Mouse (Mus musculus) neural tube, embryonic 11.5 days (tissue): ENCODE results near the gene Fkbp2. TPM values are rescaled to one million over a fixed set of nuclear protein-coding genes. Genes with fewer than 3 reads are reported as not detected.

Experiments
- ATAC-seq: fragments of 200-750 bp; cut with Nextera tagmentation; 2 replicates; pipeline ENCODE4 v1.8.0; 2017; ENCODE audit warnings: moderate number of reproducible peaks, mild to moderate bottlenecking, moderate TSS enrichment, moderate library complexity; ENCODE audit not compliant: insufficient read depth, low FRiP score, low TSS enrichment
- DNase-seq: peaks from one replicate; pipeline ENCODE4 v3.0.0-alpha.2; 2015; ENCODE audit warnings: low spot score
- H3K27ac ChIP-seq: fragments of 300-500 bp; sonication (generic); 2 replicates; pipeline ENCODE4 v1.5.1; 2014; ENCODE audit warnings: low read depth, mild to moderate bottlenecking, low read length
- H3K27me3 ChIP-seq: fragments of 300-500 bp; sonication (generic); 2 replicates; pipeline ENCODE4 v1.6.1; 2014; ENCODE audit warnings: mild to moderate bottlenecking, low read length, mixed read lengths; ENCODE audit not compliant: control insufficient read depth, insufficient read depth
- H3K36me3 ChIP-seq: fragments of 300-500 bp; sonication (generic); 2 replicates; pipeline ENCODE4 v1.6.1; 2014; ENCODE audit warnings: mild to moderate bottlenecking, low read length, moderate library complexity, mixed read lengths; ENCODE audit not compliant: control insufficient read depth, insufficient read depth
- H3K4me1 ChIP-seq: fragments of 300-500 bp; sonication (generic); 2 replicates; pipeline ENCODE4 v1.6.1; 2014; ENCODE audit warnings: low read length, mixed read lengths; ENCODE audit not compliant: control insufficient read depth, insufficient read depth
- H3K4me2 ChIP-seq: fragments of 300-500 bp; sonication (generic); 2 replicates; pipeline ENCODE4 v1.6.1; 2014; ENCODE audit warnings: low read depth, mild to moderate bottlenecking, moderate library complexity
- H3K4me3 ChIP-seq: fragments of 300-500 bp; sonication (generic); 2 replicates; pipeline ENCODE4 v1.5.1; 2014; ENCODE audit warnings: low read depth, low read length
- H3K9ac ChIP-seq: fragments of 300-500 bp; sonication (generic); 2 replicates; pipeline ENCODE4 v1.6.1; 2014; ENCODE audit warnings: mild to moderate bottlenecking, low read length
- H3K9me3 ChIP-seq: fragments of 300-500 bp; sonication (generic); 2 replicates; pipeline ENCODE4 v1.6.1; 2016; ENCODE audit warnings: low read length; ENCODE audit not compliant: control insufficient read depth
- WGBS: fragments of 180-500 bp; shearing (Covaris S2); extraction: QIAGEN DNeasy Blood & Tissue Kit; methylation state at CpG from one replicate; pipeline ENCODE4 v1.1.7; 2014; 5-methylcytosine and 5-hydroxymethylcytosine counted together
- polyA plus RNA-seq: library from polyadenylated mRNA; unstranded; fragments of >200 nt; fragmentation: Nextera tagmentation; extraction: Ambion mirVana; gene quantifications from 2 replicates; pipeline ENCODE4 v1.2.1, GENCODE M21; 2014

Fkbp2 gene
- polyA plus RNA-seq, 1 experiment from 2014 or later, result 86.5 TPM

DNA sequence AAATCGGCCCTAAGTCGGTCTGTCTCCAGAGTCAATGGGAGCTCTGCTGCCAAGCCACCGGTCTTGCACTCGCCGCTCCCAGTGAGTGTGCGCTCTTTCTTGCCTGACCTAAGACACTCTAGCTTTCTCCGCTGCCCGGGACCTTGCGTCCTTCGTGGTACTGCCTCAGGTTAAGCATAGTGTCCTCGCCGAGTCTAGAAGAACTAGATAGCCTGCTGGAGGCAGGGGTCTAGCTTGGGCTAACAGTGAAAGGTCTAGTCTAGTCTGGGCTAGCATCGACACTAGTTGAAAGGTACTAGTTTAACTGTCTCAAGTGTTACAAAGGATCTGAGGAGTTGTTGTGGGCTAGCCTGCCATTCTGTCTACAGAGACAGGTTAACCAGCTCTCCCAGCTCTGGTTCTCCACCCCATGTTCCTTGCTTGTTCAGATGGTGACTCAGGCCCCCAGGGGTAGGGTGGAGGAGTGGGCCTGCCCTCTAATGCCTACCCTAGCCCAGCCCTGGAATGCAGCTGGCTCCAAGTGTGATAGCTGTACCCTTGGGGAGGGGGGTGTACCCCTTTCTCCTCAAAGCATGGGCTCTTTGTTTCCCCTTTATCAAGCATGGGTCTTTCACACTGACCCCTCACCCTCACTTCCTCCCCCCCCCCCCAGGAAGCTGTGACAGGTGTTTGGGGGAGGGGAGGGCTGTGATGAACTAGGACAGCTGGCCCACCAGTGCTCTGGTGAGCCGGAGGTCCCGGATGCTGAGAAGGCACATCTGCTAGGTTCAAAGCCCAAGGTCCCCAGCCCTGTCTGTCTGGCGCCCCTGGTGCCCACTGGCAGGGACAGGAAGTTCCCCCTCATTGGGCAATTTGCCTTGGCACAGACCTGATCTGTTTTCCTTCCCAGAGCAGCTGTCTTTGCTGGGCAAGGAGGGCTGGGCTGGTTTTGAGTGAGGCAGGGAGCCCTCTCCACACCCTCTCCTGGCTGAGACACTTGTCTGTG, 4.5 kb downstream of the Fkbp2 start, which contains the start of gene Plcb3:
Plcb3 (minus strand) TSS at position 934 of the 985 bp plus-strand sequence.
- peak within 1 kb of the TSS; percentile 92 for H3K9ac ChIP-seq
- H3K9me3 ChIP-seq, result no peaks in the 10 kb centered on the region
- H3K4me1 ChIP-seq, result peaks cover 28% of the 10 kb centered on the region
- peak within 1 kb of the TSS; percentile 70 for H3K4me3 ChIP-seq
- 0 out of 2 replicates have a peak, but pooled peaks have one; percentile 9 for ATAC-seq
- WGBS, result under 1% methylated on average over 16 of the region's 16 CpGs
- H3K4me2 ChIP-seq, result peak within 1 kb of the TSS; percentile 79
- DNase-seq, result peak; percentile 81
- peak within 1 kb of the TSS; percentile 86 for H3K27ac ChIP-seq
- H3K27me3 ChIP-seq, result no peaks in the 10 kb centered on the region
- peaks cover 10% of the 10 kb centered on the region for H3K36me3 ChIP-seq

GRCm38 (mm10) chr19:6974211-6975205, 5.8 kb downstream of the Fkbp2 start, which contains the start of gene Ppp1r14b:
Ppp1r14b (plus strand) TSS chr19:6974968.
- Histone ChIP-seq H3K9me3 (no peaks in the 10 kb centered on the region), H3K4me3 (peak within 1 kb of the TSS; percentile 70), H3K36me3 (peaks cover 10% of the 10 kb centered on the region), H3K4me1 (peaks cover 37% of the 10 kb centered on the region), H3K27ac (peak within 1 kb of the TSS; percentile 86), H3K9ac (peak within 1 kb of the TSS; percentile 92), H3K27me3 (no peaks in the 10 kb centered on the region), H3K4me2 (peak within 1 kb of the TSS; percentile 83)
- under 1% methylated on average over 49 of the region's 84 CpGs for WGBS
- ATAC-seq (peak; percentile 62), DNase-seq (peak; percentile 90)

GRCm38 (mm10) chr19:6973581-6974190, 6.6 kb downstream of the Fkbp2 start:
- H3K27me3 ChIP-seq, result 0 out of 2 replicates have a peak, but pooled peaks cover 3% of the 10 kb centered on the region
- peak overlapping the region; percentile 83 for H3K4me2 ChIP-seq
- DNase-seq, result no peak
- no peak for ATAC-seq
- H3K9me3 ChIP-seq, result no peaks in the 10 kb centered on the region
- peaks cover 10% of the 10 kb centered on the region for H3K36me3 ChIP-seq
- H3K4me3 ChIP-seq, result peak overlapping the region; percentile 70
- H3K9ac ChIP-seq, result peak overlapping the region; percentile 92
- 28% methylated on average over 12 of the region's 12 CpGs for WGBS
- no peak overlapping the region for H3K27ac ChIP-seq
- H3K4me1 ChIP-seq, result peaks cover 37% of the 10 kb centered on the region

DNA sequence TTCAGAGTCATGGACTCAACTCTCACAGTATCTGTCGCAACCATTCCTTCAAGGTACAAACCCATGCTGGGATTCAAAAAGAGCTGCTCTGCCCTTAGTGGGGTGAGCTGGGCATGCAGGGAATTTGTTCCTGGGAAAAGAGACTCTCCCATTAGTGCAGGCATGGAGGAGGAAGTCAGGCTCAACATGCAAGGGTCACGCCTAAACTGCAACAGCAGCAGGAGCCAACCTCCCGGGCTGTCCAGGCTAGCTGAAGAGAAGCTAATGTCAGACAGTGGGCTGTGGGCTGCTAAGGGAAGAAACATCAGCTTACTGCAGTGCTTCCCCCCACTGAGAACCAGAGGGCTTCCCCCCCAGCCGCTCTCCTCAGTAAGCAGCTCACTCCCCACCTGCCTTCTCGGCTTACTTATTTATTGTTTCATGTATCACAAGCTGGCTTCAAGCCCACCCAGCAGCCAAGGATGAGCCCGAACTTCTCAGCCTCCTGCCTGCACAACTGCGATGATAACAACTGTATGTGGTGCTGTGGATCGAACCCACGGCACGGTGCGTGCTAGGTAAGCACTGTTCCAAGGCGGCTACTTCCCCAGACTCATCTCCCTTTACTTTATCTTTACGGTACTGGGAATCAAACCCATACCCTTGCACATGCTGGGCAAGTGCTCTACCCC, 7.9 kb downstream of the Fkbp2 start:
- 0 out of 2 replicates have a peak, but pooled peaks cover 7% of the 10 kb centered on the region for H3K27me3 ChIP-seq
- no peaks in the 10 kb centered on the region for H3K9me3 ChIP-seq
- H3K36me3 ChIP-seq, result peaks cover 5% of the 10 kb centered on the region
- ATAC-seq (no peak), DNase-seq (no peak)
- no peak overlapping the region for H3K4me2 ChIP-seq
- 75% methylated on average over 13 of the region's 13 CpGs for WGBS
- H3K4me3 ChIP-seq, result no peak overlapping the region
- peaks cover 28% of the 10 kb centered on the region for H3K4me1 ChIP-seq
- no peak overlapping the region; the same call in 1 of the 2 replicates for H3K9ac ChIP-seq
- no peak overlapping the region for H3K27ac ChIP-seq

GRCm38 (mm10) chr19:6971644-6972043, 8.7 kb downstream of the Fkbp2 start:
- WGBS, result 14% methylated on average over 6 of the region's 6 CpGs
- H3K4me3 ChIP-seq, result no peak overlapping the region
- H3K27ac ChIP-seq, result no peak overlapping the region
- H3K9ac ChIP-seq, result peak overlapping the region; percentile 22; the same call in 1 of the 2 replicates
- ATAC-seq (no peak), DNase-seq (no peak)
- H3K36me3 ChIP-seq, result peaks cover under 1% of the 10 kb centered on the region; the same call in 1 of the 2 replicates
- H3K9me3 ChIP-seq, result no peaks in the 10 kb centered on the region
- no peak overlapping the region for H3K4me2 ChIP-seq
- H3K4me1 ChIP-seq, result peaks cover 23% of the 10 kb centered on the region
- H3K27me3 ChIP-seq, result 0 out of 2 replicates have a peak, but pooled peaks cover 7% of the 10 kb centered on the region

- 26% methylated on average over 11 of the region's 11 CpGs for WGBS
- peaks cover 19% of the 10 kb centered on the region for H3K4me1 ChIP-seq
- peak overlapping the region; percentile 50 for H3K4me2 ChIP-seq
- no peak for DNase-seq
- 0 out of 2 replicates have a peak, but pooled peaks cover 7% of the 10 kb centered on the region for H3K27me3 ChIP-seq
- ATAC-seq, result no peak
- H3K36me3 ChIP-seq, result no peaks in the 10 kb centered on the region
- H3K4me3 ChIP-seq, result no peak overlapping the region; the same call in 1 of the 2 replicates
- H3K27ac ChIP-seq, result no peak overlapping the region
- H3K9ac ChIP-seq, result no peak overlapping the region; the same call in 1 of the 2 replicates
- no peaks in the 10 kb centered on the region for H3K9me3 ChIP-seq
Measured at GRCm38 (mm10) chr19:6970460-6971085, 9.7 kb downstream of the Fkbp2 start.

- under 1% methylated on average over 49 of the region's 55 CpGs for WGBS
- H3K9me3 ChIP-seq, result no peaks in the 10 kb centered on the region
- H3K9ac ChIP-seq, result peak overlapping the region; percentile 58
- H3K4me2 ChIP-seq, result peak overlapping the region; percentile 50
- H3K27ac ChIP-seq, result no peak overlapping the region
- H3K36me3 ChIP-seq, result no peaks in the 10 kb centered on the region
- ATAC-seq (no peak), DNase-seq (peak; percentile 72)
- 0 out of 2 replicates have a peak, but pooled peaks cover 7% of the 10 kb centered on the region for H3K27me3 ChIP-seq
- H3K4me1 ChIP-seq, result peaks cover 19% of the 10 kb centered on the region
- peak overlapping the region; percentile 45 for H3K4me3 ChIP-seq
Measured at GRCm38 (mm10) chr19:6969665-6970381, 10.5 kb downstream of the Fkbp2 start.
